Mouse (Mus musculus): ENCODE results near the gene Icam4.

DNA sequence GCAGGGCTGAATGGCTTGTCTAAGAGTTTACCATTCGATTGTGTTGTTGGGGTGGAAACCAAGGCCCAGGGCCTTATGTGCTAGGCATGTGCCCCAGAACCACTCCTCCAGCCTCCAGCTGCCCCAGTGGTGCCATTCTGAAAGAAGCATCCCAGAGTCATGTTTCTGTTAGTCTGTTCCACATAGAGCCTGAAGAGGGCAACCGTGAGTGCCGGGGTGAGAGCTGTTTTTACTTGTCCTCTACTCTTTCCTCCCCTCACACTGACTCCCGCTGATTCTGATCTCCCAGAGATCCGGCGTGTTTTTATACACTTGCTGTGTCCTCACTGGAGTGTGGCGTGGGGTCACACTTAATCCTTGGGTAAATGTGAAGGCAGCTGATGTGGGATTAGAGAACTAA is 21.2 kb upstream of the Icam4 start:
- TF ChIP-seq CTCF (IDR thresholded peaks at IDR 0.05; ENCODE audit: extremely low read depth, insufficient read depth, insufficient read length, insufficient replicate concordance) = 0 out of 2 replicates have a peak, but pooled peaks have one; percentile 6
- no peak for TF ChIP-seq POLR2A (IDR thresholded peaks at IDR 0.05; ENCODE audit: low read depth, low read length)

Measured in spleen, adult 2 months (tissue).